Mouse (Mus musculus): ENCODE measurements around the gene Cyp2j8. TPM values are rescaled to one million over a fixed set of nuclear protein-coding genes. Genes with fewer than 3 reads are reported as not detected.
"Not testable (repeated sequence)": the region's sequence is repeated elsewhere in the genome, so short reads cannot be mapped to it uniquely, and the experiment has no call there.

The Cyp2j8 gene
- not detected in 2 replicates for total RNA-seq (2015; ENCODE audit: low replicate concordance)
- total RNA-seq (2017; ENCODE audit: low replicate concordance): not detected in 2 replicates

DNA sequence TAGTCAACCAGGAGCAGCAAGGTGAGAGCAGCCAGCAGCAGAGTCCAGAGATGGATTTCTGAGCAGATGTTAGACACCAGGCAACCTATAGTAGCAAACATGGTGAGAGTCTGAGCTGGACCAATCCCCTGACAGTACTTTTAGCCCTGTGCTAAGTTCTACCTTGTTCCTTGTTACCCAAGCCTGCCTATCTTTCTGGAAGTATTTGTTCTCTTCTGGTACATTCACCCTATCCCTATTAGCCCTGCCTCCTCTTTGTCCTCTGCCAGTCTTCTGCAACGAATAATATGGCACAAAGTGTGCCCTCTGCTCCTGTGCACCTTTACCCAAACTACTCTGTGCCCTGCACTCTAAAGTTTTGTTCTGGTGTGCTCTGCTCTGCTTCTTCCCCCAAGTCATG, at the start of gene Cyp2j8:
Gene Cyp2j8 (minus strand): TSS at position 101 of the 400 bp plus-strand sequence.
- no peak for ATAC-seq (replicated peaks; ENCODE audit: low FRiP score, poor library complexity, severe bottlenecking)

DNA sequence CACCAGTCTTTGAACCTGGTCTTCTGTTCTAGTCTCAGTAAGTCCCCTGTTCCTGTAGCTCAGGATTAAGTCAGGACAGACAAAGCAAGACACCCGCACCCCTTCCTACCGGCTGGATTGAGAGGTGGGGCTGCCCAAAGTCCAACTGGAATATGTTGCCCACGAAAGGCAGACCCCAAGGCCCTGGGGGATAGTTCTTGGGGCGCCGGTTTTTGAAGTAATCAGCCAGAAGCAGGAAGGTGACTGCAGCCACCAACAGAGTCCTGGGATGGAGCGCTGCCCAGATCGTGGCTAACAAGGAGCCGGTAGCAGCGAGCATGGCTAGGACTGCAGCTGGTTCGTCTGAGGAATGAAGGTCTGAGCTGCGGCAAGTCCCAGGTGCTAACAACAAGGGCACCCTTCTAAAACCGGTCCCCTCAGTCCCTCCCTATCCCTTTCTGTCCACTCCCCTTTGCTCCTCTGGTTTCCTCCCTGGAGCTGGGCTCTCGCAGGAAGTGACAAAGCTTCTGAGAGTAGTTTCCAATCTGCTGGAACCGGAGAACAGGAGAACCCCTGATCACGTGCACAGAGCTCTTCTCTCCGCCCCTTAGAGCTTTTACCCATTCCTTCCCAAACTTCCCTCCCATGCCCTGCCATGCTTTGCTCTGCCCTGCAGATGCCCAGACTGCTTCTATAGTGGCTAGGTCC, 46.1 kb upstream of the Cyp2j8 start, which contains the start of gene Cyp2j6:
Gene Cyp2j6 (minus strand): TSS at position 529 of the 687 bp plus-strand sequence.
- no peak for ATAC-seq (replicated peaks; ENCODE audit: low FRiP score, poor library complexity, severe bottlenecking)

DNA sequence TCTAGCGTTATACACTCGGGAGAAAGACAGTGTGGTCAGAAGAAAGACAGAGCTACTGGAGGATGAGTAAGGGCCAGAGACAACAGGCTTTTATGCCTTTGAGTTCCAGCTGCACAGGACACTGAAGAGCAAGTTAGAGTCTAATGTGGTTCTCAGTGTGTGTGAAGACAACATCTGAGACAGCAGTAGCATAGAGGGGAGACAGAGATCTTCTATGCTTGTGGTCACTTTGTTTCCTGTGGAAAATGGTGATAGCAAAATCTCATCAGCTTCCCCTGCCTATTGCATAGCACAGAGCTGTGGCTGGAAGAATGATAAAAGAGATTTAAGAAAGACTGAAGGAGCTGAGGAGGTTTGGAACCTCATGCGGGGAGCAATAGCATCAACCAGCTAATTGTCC, 44.4 kb upstream of the Cyp2j8 start:
- ATAC-seq (replicated peaks; ENCODE audit: low FRiP score, poor library complexity, severe bottlenecking): no peak

DNA sequence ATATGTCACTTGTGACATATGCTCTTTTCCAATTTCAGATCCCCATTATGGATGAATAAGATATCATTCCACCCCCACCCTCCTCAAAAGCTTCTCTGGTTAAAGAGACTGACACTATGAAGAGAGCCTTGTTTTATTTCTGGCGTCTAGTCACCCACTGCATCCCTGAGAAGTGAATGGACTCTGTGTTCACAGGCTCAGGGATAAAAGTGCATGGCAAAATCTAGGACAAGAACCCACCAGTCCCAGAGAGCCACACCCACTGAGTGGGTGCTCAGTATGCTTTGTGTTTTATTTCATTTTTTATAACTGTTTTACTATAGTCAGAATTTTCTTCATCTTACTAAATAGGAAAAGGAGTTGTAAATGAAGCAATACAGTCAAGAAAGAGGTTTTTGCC, 38.8 kb upstream of the Cyp2j8 start:
- ATAC-seq (replicated peaks; ENCODE audit: low FRiP score, poor library complexity, severe bottlenecking): no peak

DNA sequence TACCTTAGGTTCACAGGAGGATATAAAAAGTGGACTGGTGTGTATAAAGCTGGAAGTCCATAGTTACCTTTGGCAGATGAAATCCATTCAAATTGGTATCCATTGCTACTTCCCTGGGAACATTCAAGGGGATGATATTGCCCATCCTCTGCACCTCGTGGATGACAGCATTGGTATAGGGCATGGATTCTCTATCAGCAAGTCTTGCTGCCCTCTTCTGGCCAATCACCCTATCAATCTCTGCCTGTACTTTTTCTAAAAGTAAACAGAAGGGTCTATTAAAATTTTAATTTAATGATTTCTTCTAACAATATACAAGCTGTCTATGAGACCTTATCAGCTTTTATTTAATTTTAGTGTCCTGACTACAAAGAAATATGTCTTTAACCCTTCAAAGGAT, 18.6 kb upstream of the Cyp2j8 start:
- ATAC-seq (replicated peaks; ENCODE audit: low FRiP score, poor library complexity, severe bottlenecking): no peak

DNA sequence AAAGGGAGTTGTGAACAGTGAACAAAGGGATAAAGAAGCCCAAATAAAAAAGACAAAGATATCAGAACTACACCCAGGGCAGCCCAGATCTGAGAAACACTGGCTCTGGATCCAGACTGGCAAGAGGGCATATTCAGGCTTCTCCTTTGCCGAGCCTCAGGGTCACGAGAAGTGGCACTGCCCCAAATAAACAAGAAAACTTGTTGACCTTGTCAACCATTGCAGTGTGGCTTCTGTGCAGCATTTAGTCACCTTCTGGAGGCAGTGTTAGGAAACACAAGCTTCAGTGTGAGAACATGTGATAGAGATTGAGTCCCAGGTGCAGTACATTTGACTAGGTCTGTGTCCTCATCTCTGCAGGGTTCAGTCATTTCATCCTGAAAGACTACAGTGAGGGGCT, 15.1 kb upstream of the Cyp2j8 start:
- no peak for ATAC-seq (replicated peaks; ENCODE audit: low FRiP score, poor library complexity, severe bottlenecking)

DNA sequence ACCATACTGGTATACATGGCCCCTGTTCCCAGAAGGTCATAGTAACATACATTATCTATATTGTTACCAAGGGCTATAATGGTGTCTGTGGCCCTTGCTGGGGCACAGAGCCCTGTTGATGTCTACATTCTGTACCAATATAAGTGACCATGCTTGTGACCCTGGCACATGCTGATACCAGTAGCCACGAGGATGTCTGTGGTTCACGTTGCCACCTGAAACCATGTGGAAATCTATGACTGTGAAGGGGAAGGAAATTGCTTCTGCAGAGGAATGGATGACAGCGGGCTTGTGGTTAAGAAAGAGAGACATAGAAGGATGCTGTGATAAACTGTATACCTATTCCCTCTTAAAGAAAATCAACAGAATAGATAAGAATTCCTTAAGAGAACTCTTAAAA, 2.9 kb upstream of the Cyp2j8 start:
- no peak for ATAC-seq (replicated peaks; ENCODE audit: low FRiP score, poor library complexity, severe bottlenecking)

DNA sequence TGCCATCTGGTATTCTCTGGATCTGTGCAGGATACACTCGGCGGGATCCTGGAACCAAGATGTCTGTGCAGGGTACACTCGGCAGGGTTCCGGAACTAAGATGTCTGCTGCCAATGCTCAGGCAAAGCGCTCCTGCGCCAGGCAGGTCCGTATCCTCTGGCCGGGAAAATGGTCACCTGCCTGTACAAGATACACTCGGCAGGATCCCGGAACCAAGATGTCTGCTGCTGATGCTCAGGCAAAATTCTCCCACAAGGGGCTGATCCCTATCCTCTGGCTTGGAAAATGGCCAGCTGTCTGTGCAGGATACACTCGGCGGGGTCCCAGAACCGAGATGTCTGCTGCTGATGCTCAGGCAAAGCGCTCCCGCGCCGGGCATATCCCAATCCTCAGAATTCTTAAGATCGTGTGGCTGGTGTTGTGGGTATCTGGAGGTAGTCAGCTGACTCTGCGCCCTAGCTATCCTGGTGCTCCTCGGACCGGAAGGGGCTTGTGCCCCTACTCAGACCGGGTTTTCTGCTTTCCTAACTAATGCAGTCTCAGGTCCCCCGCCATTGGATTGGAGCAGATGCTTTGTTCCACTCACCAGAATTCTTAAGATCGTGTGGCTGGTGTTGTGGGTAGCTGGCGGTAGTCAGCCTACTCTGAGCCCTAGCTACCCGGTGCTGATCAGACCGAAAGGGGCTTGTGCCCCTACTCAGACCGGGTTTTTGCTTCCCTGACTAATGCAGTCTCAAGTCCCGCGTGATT, 43.7 kb downstream of the Cyp2j8 start:
- not testable (repeated sequence) for ATAC-seq (replicated peaks; ENCODE audit: low FRiP score, poor library complexity, severe bottlenecking)

Other genes starting within 250 kb of the Cyp2j8 start
- not detected in 2 replicates for gene Cyp2j11, start 158.7 kb downstream of the Cyp2j8 start, total RNA-seq (2015; ENCODE audit: low replicate concordance)
- gene Cyp2j11, start 158.7 kb downstream of the Cyp2j8 start, total RNA-seq (2017; ENCODE audit: low replicate concordance): not detected in 2 replicates
- gene Cyp2j6, start 46.3 kb upstream of the Cyp2j8 start, total RNA-seq (2015; ENCODE audit: low replicate concordance): not detected in 2 replicates
- 0.08 TPM in 1 of 2 replicates, not detected in the other for gene Cyp2j6, start 46.3 kb upstream of the Cyp2j8 start, total RNA-seq (2017; ENCODE audit: low replicate concordance)
- gene Cyp2j9, start 84.2 kb upstream of the Cyp2j8 start, total RNA-seq (2015; ENCODE audit: low replicate concordance): 1.7 TPM in 1 of 2 replicates, not detected in the other
- gene Cyp2j9, start 84.2 kb upstream of the Cyp2j8 start, total RNA-seq (2017; ENCODE audit: low replicate concordance): 0.39 TPM in 1 of 2 replicates, not detected in the other
- gene Cyp2j5, start 156.8 kb upstream of the Cyp2j8 start, total RNA-seq (2015; ENCODE audit: low replicate concordance): not detected in 2 replicates
- not detected in 2 replicates for gene Cyp2j5, start 156.8 kb upstream of the Cyp2j8 start, total RNA-seq (2017; ENCODE audit: low replicate concordance)

All from erythroid progenitor cell, adult 5-6 weeks (primary cell).